Mouse (Mus musculus) ES-E14 (cell line): ENCODE measurements at regions not wholly inside any gene's neighbourhood (a gene's known extent, or its start where the extent isn't known, plus 50 kb on each side); places are given as distances from the start of the nearest gene placed in this dataset.

Experiments
- DNase-seq: peaks from one replicate; pipeline ENCODE4 v3.0.0-alpha.2; 2013; ENCODE audit warnings: low read depth, low spot score
- H3K27ac ChIP-seq: 2 replicates; pipeline ENCODE4 v1.5.1; 2012; ENCODE audit warnings: low read depth, mild to moderate bottlenecking, low read length, moderate library complexity, mixed read lengths; ENCODE audit not compliant: poor library complexity, insufficient read depth, severe bottlenecking
- H3K36me3 ChIP-seq: 2 replicates; pipeline ENCODE4 v1.6.1; 2012; ENCODE audit warnings: mild to moderate bottlenecking, low read length, moderate library complexity, mixed read lengths; ENCODE audit not compliant: control insufficient read depth, poor library complexity, insufficient read depth, severe bottlenecking
- H3K4me1 ChIP-seq, 2 experiments: fragments of 150-350 bp in 1 of 2; sonication (generic) in 1 of 2; 2 replicates each; pipeline ENCODE4 v1.6.1; 2012; ENCODE audit warnings: low read length in 2 of 2, mild to moderate bottlenecking in 1 of 2, mixed read lengths in 1 of 2; ENCODE audit not compliant: control insufficient read depth in 2 of 2, insufficient read depth in 2 of 2, poor library complexity in 1 of 2
- H3K4me3 ChIP-seq, 2 experiments: fragments of 150-350 bp in 1 of 2; sonication (generic) in 1 of 2; 2 replicates each; pipeline ENCODE4 v1.5.1; 2012; ENCODE audit warnings: low read length in 2 of 2, low read depth in 1 of 2, mild to moderate bottlenecking in 1 of 2, mixed read lengths in 1 of 2; ENCODE audit not compliant: insufficient read depth in 1 of 2, poor library complexity in 1 of 2, severe bottlenecking in 1 of 2
- H3K9ac ChIP-seq: 2 replicates; pipeline ENCODE4 v1.6.1; 2012; ENCODE audit warnings: low read depth, mild to moderate bottlenecking, low read length, mixed read lengths; ENCODE audit not compliant: poor library complexity, insufficient read depth, severe bottlenecking
- H3K9me3 ChIP-seq: fragments of 150-350 bp; sonication (generic); 2 replicates; pipeline ENCODE4 v1.6.1; 2012; ENCODE audit warnings: low read depth, mild to moderate bottlenecking, low read length; ENCODE audit not compliant: control insufficient read depth, insufficient read depth
- CHD2 ChIP-seq: IDR thresholded peaks from 2 replicates; pipeline ENCODE4 v1.6.1; 2014; ENCODE audit warnings: mild to moderate bottlenecking, low read depth, low read length, inconsistent platforms
- HCFC1 ChIP-seq: IDR thresholded peaks from 2 replicates; pipeline ENCODE4 v1.6.1; 2012; ENCODE audit warnings: low read length, inconsistent platforms, borderline replicate concordance; ENCODE audit not compliant: insufficient read depth
- MAFK ChIP-seq: IDR thresholded peaks from 2 replicates; pipeline ENCODE4 v1.6.1; 2014; ENCODE audit warnings: mild to moderate bottlenecking, low read depth, low read length, inconsistent platforms; ENCODE audit not compliant: insufficient read depth
- ZC3H11A ChIP-seq: IDR thresholded peaks from 2 replicates; pipeline ENCODE4 v1.6.1; 2012; ENCODE audit warnings: low read depth, mild to moderate bottlenecking, inconsistent platforms, low read length, borderline replicate concordance
- ZNF384 ChIP-seq: IDR thresholded peaks from 2 replicates; pipeline ENCODE4 v1.6.1; 2012; ENCODE audit warnings: low read depth, low read length, inconsistent platforms
- in situ Hi-C, 2 experiments: fragments of 600-800 bp; cut with MboI; formaldehyde crosslinking; loops; one replicate each; pipeline ENCODE4 v1.15.1; 2025; ENCODE audit warnings: low sequenced_read_pairs in 2 of 2, inconsistent platforms in 1 of 2; ENCODE audit not compliant: unreplicated experiment in 2 of 2

GRCm38 (mm10) chr13:47452186-47452760, 329.8 kb downstream of the Rnf144b start:
- no peak for TF ChIP-seq CHD2
- no peak for TF ChIP-seq ZNF384
- TF ChIP-seq ZC3H11A: no peak
- H3K27ac ChIP-seq: no peak overlapping the region
- no peak overlapping the region for H3K4me3 ChIP-seq
- no peaks in the 10 kb centered on the region for H3K36me3 ChIP-seq
- H3K4me1 ChIP-seq: no peaks in the 10 kb centered on the region
- H3K9me3 ChIP-seq: no peaks in the 10 kb centered on the region
- DNase-seq: no peak
- H3K9ac ChIP-seq: no peak overlapping the region
- in situ Hi-C loops: no loop called here

GRCm38 (mm10) chr13:47462148-47462547, 339.7 kb downstream of the Rnf144b start:
- H3K36me3 ChIP-seq: no peaks in the 10 kb centered on the region
- no peak for TF ChIP-seq ZC3H11A
- TF ChIP-seq ZNF384: no peak
- no peak for TF ChIP-seq HCFC1
- TF ChIP-seq MAFK: no peak
- TF ChIP-seq CHD2: no peak
- no peak overlapping the region for H3K9ac ChIP-seq
- no peak overlapping the region for H3K4me3 ChIP-seq
- no peaks in the 10 kb centered on the region for H3K9me3 ChIP-seq
- in situ Hi-C loops: no loop called here
- DNase-seq: no peak
- no peaks in the 10 kb centered on the region for H3K4me1 ChIP-seq
- H3K27ac ChIP-seq: no peak overlapping the region

- no peak for DNase-seq
- no peaks in the 10 kb centered on the region for H3K36me3 ChIP-seq
- in situ Hi-C loops: no loop called here
- 0 out of 2 replicates have a peak overlapping the region, but pooled peaks have one; percentile 10 for H3K27ac ChIP-seq
- TF ChIP-seq ZNF384 (no peak), MAFK (no peak), CHD2 (no peak), ZC3H11A (no peak), HCFC1 (no peak)
- no peaks in the 10 kb centered on the region for H3K9me3 ChIP-seq
- no peaks in the 10 kb centered on the region for H3K4me1 ChIP-seq
- H3K9ac ChIP-seq: no peak overlapping the region
- H3K4me3 ChIP-seq: no peak overlapping the region
Measured at GRCm38 (mm10) chr13:47471543-47472213, 349.2 kb downstream of the Rnf144b start.

GRCm38 (mm10) chr13:47480159-47480558, 357.7 kb downstream of the Rnf144b start:
- Histone ChIP-seq H3K27ac (no peak overlapping the region), H3K9ac (no peak overlapping the region), H3K4me1 (peaks cover 0 to 2% of the 10 kb centered on the region in 2 experiments; a peak in 1 of 4 replicates), H3K4me3 (peak overlapping the region in 1 of 2 experiments; percentile 66; a peak in 2 of 4 replicates), H3K36me3 (no peaks in the 10 kb centered on the region), H3K9me3 (no peaks in the 10 kb centered on the region)
- TF ChIP-seq ZC3H11A (no peak), ZNF384 (no peak), MAFK (no peak), HCFC1 (no peak), CHD2 (no peak)
- DNase-seq: no peak
- in situ Hi-C loops: no loop called here
